Mouse (Mus musculus) heart, postnatal 10 days (tissue): ENCODE measurements around the gene Cabp5. TPM values are rescaled to one million over a fixed set of nuclear protein-coding genes. Genes with fewer than 3 reads are reported as not detected.
"Not testable (repeated sequence)": the region's sequence is repeated elsewhere in the genome, so short reads cannot be mapped to it uniquely, and the experiment has no call there.

ENCODE experiments used
- DNase-seq, 2 experiments: peaks; one replicate each; pipeline ENCODE4 v3.0.0; 2021
- intact Hi-C: fragments of 180-260 bp; cut with DNase I; formaldehyde crosslinking; loops from one replicate; pipeline ENCODE4 v1.15.1; 2025
- total RNA-seq, 2 experiments: library from RNA; stranded (reverse); gene quantifications; 2 replicates each; pipeline ENCODE4 v1.2.3; 2021

The Cabp5 gene
- total RNA-seq, result not detected

- intact Hi-C loops, result no loop called here
Observed at GRCm38 (mm10) chr7:13397832-13398231, at the start of gene Cabp5. Gene Cabp5 (plus strand): TSS chr7:13398132.

DNA sequence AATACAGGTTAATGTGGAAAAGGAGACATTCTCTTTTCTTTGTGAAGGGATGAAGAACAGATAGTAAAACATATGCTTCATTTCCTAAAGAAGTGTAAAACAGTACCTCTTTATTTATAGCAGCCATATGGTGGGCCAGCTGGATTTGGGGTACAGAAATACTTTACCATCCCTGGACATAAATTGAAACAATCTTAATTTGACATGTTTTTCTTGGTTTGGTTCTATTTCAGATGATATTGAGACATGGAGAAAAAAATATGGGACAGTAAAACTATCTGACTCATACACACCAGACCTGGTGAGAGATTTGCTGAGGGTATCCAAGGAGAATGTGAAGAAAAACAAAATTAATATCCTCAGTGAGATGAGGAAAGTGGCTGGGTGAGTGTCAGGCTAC is 42.0 kb upstream of the Cabp5 start:
- intact Hi-C loops, result no loop called here
- DNase-seq, result no peak

More at GRCm38 (mm10) chr7:13397832-13398231, at the start of gene Cabp5:
- DNase-seq, result no peak

GRCm38 (mm10) chr7:13380588-13380987 is 17.3 kb upstream of the Cabp5 start:
- intact Hi-C loops, result no loop called here
- no peak for DNase-seq

- intact Hi-C loops, result not testable (repeated sequence)
Observed at GRCm38 (mm10) chr7:13450541-13450940, 52.6 kb downstream of the Cabp5 start, which contains the start of gene Bsph1. Gene Bsph1 (plus strand): TSS chr7:13450841.

More at GRCm38 (mm10) chr7:13450541-13450940, 52.6 kb downstream of the Cabp5 start, which contains the start of gene Bsph1:
- DNase-seq, result not testable (repeated sequence)

Other genes with a start within 250 kb of the Cabp5 start
- gene Vmn1r88, start 238.6 kb upstream of the Cabp5 start, total RNA-seq, result under 1 TPM; 0.07 TPM
- gene Vmn1r89, start 185.1 kb upstream of the Cabp5 start, total RNA-seq, result not detected
- gene Lig1, start 120.8 kb upstream of the Cabp5 start, total RNA-seq, result 10 to 100 TPM; 14.4 to 16.0 TPM
- gene Zswim9, start 119.4 kb upstream of the Cabp5 start, total RNA-seq, result 1 to 10 TPM; 6.6 to 7.4 TPM
- under 1 TPM; 0.17 to 0.32 TPM for gene Pla2g4c, start 73.5 kb upstream of the Cabp5 start, total RNA-seq
- not detected for gene Bsph1, start 52.7 kb downstream of the Cabp5 start, total RNA-seq
- gene Bsph2, start 172.9 kb downstream of the Cabp5 start, total RNA-seq, result not detected
- gene Sult2a5, start 225.8 kb downstream of the Cabp5 start, total RNA-seq, result not detected